Mouse (Mus musculus): ENCODE data around the gene Cab39.

The Cab39 gene

GRCm38 (mm10) chr1:85793208-85794105 is at the start of gene Cab39:
Gene Cab39 (plus strand): TSS chr1:85793441.
- DNase-seq (ENCODE audit: low read depth, low spot score) = peak; percentile 74

- no peak for DNase-seq (ENCODE audit: low read depth, low spot score)
These were observed 48.7 kb upstream of the Cab39 start for GRCm38 (mm10) chr1:85744539-85744938.

- no peak for DNase-seq (ENCODE audit: low read depth, low spot score)
These were observed 46.7 kb upstream of the Cab39 start for GRCm38 (mm10) chr1:85746511-85746910.

GRCm38 (mm10) chr1:85749829-85750228 is 43.4 kb upstream of the Cab39 start:
- no peak for DNase-seq (ENCODE audit: low read depth, low spot score)

GRCm38 (mm10) chr1:85750650-85751049 is 42.6 kb upstream of the Cab39 start:
- no peak for DNase-seq (ENCODE audit: low read depth, low spot score)

GRCm38 (mm10) chr1:85751494-85751893 is 41.7 kb upstream of the Cab39 start:
- DNase-seq (ENCODE audit: low read depth, low spot score) = peak; percentile 36

GRCm38 (mm10) chr1:85751932-85752680 is 41.1 kb upstream of the Cab39 start:
- no peak for DNase-seq (ENCODE audit: low read depth, low spot score)

GRCm38 (mm10) chr1:85757531-85758230 is 35.6 kb upstream of the Cab39 start:
- DNase-seq (ENCODE audit: low read depth, low spot score) = no peak

- no peak for DNase-seq (ENCODE audit: low read depth, low spot score)
These were observed 34.8 kb upstream of the Cab39 start for GRCm38 (mm10) chr1:85758231-85758968.

- no peak for DNase-seq (ENCODE audit: low read depth, low spot score)
These were observed 34.3 kb upstream of the Cab39 start for GRCm38 (mm10) chr1:85758969-85759293.

GRCm38 (mm10) chr1:85761665-85762064 is 31.6 kb upstream of the Cab39 start:
- DNase-seq (ENCODE audit: low read depth, low spot score) = no peak

GRCm38 (mm10) chr1:85763386-85763785 is 29.9 kb upstream of the Cab39 start:
- no peak for DNase-seq (ENCODE audit: low read depth, low spot score)

GRCm38 (mm10) chr1:85764291-85764690 is 28.9 kb upstream of the Cab39 start:
- no peak for DNase-seq (ENCODE audit: low read depth, low spot score)

- DNase-seq (ENCODE audit: low read depth, low spot score) = no peak
These were observed 27.1 kb upstream of the Cab39 start for GRCm38 (mm10) chr1:85766120-85766519.

- DNase-seq (ENCODE audit: low read depth, low spot score) = no peak
These were observed 25.5 kb upstream of the Cab39 start for GRCm38 (mm10) chr1:85767754-85768153.

- DNase-seq (ENCODE audit: low read depth, low spot score) = no peak
These were observed 21.3 kb upstream of the Cab39 start for GRCm38 (mm10) chr1:85771976-85772375.

GRCm38 (mm10) chr1:85775136-85775535 is 18.1 kb upstream of the Cab39 start:
- DNase-seq (ENCODE audit: low read depth, low spot score) = no peak

- DNase-seq (ENCODE audit: low read depth, low spot score) = no peak
These were observed 17.1 kb upstream of the Cab39 start for GRCm38 (mm10) chr1:85776154-85776553.

GRCm38 (mm10) chr1:85778436-85778835 is 14.8 kb upstream of the Cab39 start, which contains the start of gene A630001G21Rik:
Gene A630001G21Rik (minus strand): TSS chr1:85778643.
- DNase-seq (ENCODE audit: low read depth, low spot score) = no peak

GRCm38 (mm10) chr1:85779012-85779411 is 14.2 kb upstream of the Cab39 start:
- DNase-seq (ENCODE audit: low read depth, low spot score) = no peak

GRCm38 (mm10) chr1:85779428-85780180 is 13.6 kb upstream of the Cab39 start:
- no peak for DNase-seq (ENCODE audit: low read depth, low spot score)
